Mouse (Mus musculus) left cerebral cortex, adult 2 months (tissue): ENCODE data around the gene Ankrd17. TPM values are rescaled to one million over a fixed set of nuclear protein-coding genes. Genes with fewer than 3 reads are reported as not detected.
"Not testable (repeated sequence)": the region's sequence is repeated elsewhere in the genome, so short reads cannot be mapped to it uniquely, and the experiment has no call there.

Experiments used
- DNase-seq, 2 experiments: peaks; one replicate each; pipeline ENCODE4 v3.0.0; 2021 to 2022; ENCODE audit warnings: low spot score in 2 of 2, mixed read lengths in 1 of 2; ENCODE audit errors: extremely low spot score in 1 of 2
- H3K27ac ChIP-seq: fragments of 200-600 bp; 2 replicates; pipeline ENCODE4 v1.8.1; 2022
- H3K4me3 ChIP-seq: fragments of 200-600 bp; 2 replicates; pipeline ENCODE4 v1.8.1; 2022
- CTCF ChIP-seq: fragments of 200-600 bp; IDR thresholded peaks from 2 replicates; pipeline ENCODE4 v1.8.1; 2022; ENCODE audit warnings: antibody characterized with exemption, mild to moderate bottlenecking, moderate library complexity
- intact Hi-C: fragments of 180-260 bp; cut with DNase I; formaldehyde crosslinking; loops from one replicate; pipeline ENCODE4 v1.15.1; 2025
- total RNA-seq, 2 experiments: library from RNA; stranded (reverse); gene quantifications; 2 replicates each; pipeline ENCODE4 v1.2.3; 2021

The Ankrd17 gene
- total RNA-seq, 2 experiments from 2014 or later = 124 TPM

DNA sequence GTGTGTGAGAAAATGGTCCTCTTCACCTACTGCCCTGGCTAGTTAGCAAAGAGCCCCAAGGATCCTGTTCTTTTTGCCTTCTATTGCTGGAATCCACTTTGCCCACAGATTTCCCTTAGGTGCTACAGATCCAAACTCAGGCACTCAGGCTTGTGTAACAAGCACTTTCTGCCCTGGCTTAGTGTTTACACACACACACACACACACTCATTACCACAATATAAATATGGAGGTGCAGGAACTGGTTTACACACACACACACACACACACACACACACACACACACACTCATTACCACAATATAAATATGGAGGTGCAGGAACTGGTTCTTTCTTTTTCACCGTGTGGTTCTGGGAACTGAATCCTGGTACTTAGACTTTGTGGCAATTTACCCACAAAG is 35.3 kb downstream of the Ankrd17 start:
- intact Hi-C loops = no loop called here
- TF ChIP-seq CTCF = no peak
- H3K4me3 ChIP-seq = no peak overlapping the region
- DNase-seq = no peak
- H3K27ac ChIP-seq = no peak overlapping the region

DNA sequence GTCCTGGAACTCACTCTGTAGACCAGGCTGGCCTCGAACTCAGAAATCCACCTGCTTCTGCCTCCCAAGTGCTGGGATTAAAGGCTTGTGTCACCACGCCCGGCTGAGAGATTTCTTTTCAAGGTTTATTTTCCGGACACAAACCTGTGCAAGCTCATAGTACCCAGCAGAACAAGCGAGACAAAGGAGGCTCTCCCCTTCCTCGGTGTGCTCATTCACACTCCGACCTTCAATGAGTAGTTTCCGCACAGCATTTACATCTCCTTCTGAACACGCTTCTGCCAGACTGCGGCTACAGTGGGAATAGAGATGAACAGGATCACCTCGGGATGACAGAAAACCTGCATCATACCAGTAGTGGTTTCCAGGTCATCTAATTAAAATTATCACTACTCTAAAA is 68.0 kb downstream of the Ankrd17 start:
- TF ChIP-seq CTCF = no peak
- Histone ChIP-seq H3K4me3 (no peak overlapping the region), H3K27ac (no peak overlapping the region)
- no peak for DNase-seq
- intact Hi-C loops = no loop called here

DNA sequence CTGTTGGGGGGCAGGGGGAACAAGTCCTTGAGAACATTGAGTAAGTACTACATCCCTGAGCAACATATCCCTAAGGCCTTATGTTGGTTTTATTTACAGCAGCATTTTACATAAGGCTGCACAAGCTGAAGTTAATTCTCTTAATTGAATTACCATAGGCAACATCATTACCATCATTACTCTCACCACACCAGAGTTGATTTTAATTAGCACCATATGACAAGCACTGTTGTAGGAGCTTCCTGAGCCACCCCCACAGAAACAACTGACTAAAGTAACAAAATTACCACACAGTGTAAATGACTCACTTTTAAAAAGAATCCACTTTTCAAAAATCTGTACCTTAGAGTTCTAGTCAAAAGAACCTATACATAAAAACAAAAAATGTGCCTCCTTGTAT is 76.5 kb downstream of the Ankrd17 start:
- no peak overlapping the region for H3K27ac ChIP-seq
- TF ChIP-seq CTCF = no peak
- DNase-seq = no peak
- intact Hi-C loops = loop anchor here (5.0 kb wide), 1 partner anchor 38 kb away; no protein-coding TSS in a partner anchor
- no peak overlapping the region for H3K4me3 ChIP-seq

DNA sequence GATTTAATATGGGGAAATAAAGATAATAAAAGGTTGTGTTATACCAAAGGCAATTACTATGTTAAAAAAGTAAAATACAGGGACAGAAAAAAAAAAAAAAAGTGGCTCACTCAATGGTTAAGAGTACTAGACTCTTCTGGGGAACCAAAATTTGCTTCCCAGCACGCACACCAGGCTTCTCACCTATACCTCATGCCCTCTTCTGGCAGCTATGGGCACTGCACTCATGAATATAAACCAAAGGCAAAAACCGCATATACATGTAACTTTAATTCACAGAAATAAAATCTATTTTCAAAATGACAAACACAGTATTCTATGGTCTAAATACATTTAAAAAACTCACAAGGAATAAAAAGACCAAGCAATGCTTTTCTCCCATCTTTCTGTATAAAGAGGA is 79.8 kb downstream of the Ankrd17 start:
- TF ChIP-seq CTCF = peak; percentile 56
- intact Hi-C loops = loop anchor here (5.0 kb wide), 1 partner anchor 34 kb away; no protein-coding TSS in a partner anchor
- DNase-seq = no peak
- Histone ChIP-seq H3K4me3 (no peak overlapping the region), H3K27ac (no peak overlapping the region)

DNA sequence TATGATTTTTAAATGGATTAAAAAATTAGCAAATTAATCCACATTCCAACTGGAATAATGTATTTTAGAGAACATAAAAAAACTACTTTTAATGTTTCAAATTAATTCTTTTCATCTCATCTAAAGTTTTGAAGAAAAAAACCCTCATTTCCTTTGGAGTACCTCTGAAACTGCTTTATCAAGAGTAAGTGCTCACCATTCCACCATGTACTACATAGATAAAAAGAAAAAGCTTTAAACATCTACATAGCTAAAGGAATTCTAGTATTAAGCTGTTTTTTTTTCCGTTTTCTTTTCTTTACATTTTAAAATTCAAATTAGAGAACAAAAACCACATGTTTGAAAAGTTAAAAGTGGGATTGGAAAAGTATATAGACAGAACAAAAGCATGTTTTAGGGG is 86.3 kb downstream of the Ankrd17 start:
- no peak overlapping the region for H3K4me3 ChIP-seq
- H3K27ac ChIP-seq = no peak overlapping the region
- TF ChIP-seq CTCF = no peak
- intact Hi-C loops = no loop called here
- no peak for DNase-seq

DNA sequence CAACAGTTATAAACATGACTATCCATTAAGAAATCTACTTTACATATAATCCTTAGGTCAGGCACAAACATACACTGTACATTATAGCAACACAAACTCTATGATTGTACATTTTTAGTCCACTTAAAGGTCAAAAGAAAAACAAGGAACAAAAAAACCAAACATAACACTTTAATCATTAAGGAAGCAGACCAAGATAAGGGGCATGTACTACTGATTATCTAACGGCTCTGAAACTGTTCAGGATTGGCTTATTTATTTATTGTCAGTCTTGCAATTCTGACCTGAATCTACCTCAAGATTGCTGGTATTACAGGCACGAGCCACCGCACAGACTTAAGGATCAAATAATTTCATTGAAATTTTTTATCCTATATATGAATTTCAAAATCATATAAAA is 87.0 kb downstream of the Ankrd17 start:
- DNase-seq = no peak
- no peak for TF ChIP-seq CTCF
- H3K4me3 ChIP-seq = no peak overlapping the region
- intact Hi-C loops = no loop called here
- H3K27ac ChIP-seq = no peak overlapping the region

DNA sequence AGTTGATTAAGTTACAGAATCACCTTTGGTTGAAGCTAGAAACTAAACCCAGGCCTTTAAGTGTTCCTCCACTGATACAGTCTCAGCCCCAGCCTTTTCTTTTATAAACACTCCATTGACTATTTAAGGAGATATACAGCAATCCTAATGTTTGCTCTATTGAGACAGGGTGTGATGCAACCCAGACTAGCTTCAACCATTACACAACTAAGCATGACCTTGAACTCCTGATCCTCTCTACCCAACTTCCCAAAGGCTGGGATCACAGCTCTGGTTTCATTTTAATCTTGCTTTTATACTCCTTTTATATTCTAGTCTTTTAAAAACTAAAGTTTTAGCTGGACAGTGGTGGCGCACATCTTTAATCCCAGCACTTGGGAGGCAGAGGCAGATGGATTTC is 88.9 kb downstream of the Ankrd17 start:
- intact Hi-C loops = no loop called here
- TF ChIP-seq CTCF = no peak
- H3K4me3 ChIP-seq = no peak overlapping the region
- H3K27ac ChIP-seq = no peak overlapping the region
- DNase-seq = no peak

DNA sequence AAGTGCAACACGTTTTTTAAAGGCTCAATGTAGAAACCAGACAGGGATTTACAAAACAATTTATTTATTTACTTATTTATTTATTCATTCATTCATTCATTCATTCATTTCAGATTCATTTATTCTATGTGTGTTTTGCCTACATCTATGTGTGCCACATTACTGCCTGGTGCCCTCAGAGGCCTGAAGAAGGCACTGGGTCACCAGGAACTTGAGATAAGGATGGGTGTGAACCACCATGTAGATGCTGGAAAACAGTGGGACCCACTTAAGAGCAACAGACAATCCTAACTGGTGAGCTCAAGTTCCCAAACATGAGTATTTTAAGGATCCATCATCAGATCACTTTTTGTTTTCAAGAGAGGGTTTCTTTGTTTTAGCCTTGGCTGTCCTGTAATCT is 91.6 kb downstream of the Ankrd17 start:
- no peak for TF ChIP-seq CTCF
- no peak overlapping the region for H3K4me3 ChIP-seq
- no peak overlapping the region for H3K27ac ChIP-seq
- no peak for DNase-seq
- intact Hi-C loops = no loop called here

DNA sequence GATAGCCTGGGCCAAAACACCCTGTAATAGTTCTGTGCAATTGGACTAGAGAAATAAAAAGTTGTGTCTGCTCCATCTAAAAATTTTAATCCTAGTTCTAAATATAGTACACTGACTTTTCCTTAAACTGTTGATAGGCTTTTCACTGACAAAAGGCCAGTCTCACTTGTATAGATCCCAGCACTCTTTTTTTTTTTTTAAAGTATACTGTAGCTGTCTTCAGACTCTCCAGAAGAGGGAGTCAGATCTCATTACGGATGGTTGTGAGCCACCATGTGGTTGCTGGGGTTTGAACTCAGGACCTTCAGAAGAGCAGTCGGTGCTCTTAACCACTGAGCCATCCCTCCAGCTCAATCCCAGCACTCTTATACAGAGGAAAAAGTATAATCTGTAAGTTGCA is 104.1 kb downstream of the Ankrd17 start:
- intact Hi-C loops, DNase-seq, H3K4me3 ChIP-seq, H3K27ac ChIP-seq: not testable (repeated sequence)

DNA sequence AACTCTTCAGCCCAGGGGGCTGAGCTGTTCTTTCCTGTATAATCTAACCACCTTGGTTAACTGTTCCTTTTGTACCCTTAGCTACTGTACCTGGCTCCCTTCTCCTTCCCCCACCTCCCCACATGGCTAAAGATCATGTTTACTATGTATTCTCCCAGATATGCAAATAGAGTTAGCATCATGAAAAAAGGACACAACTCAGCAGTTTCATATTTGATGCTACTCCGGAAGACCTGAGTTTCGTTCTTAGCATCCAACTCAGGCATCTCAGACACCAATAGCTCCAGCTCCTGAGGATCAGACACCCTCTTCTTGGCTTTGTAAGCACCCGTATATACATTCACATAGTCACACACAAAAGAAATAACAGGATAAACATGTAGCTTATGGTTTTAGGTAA is 109.4 kb downstream of the Ankrd17 start:
- DNase-seq = no peak
- Histone ChIP-seq H3K27ac (no peak overlapping the region), H3K4me3 (no peak overlapping the region)
- intact Hi-C loops = no loop called here
- no peak for TF ChIP-seq CTCF

DNA sequence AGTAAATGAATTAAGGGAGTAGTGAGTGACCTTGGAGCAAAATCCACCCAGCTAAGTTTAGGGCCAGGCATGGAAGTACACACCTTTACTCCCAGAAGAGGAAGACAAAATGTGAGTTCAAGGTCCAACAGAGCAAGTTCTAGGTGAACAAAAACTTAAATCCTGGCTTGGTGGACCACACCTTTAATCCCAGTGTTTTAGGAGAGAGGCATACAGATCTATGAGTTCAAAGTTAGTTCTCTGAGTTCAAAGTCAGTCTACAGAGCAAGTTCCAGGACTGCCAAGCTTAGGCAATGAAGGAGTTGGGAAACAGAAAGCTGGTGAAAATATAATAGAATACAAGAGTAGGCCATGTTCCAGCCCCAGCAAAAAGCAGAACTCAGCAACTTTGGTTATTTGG is 118.9 kb downstream of the Ankrd17 start:
- intact Hi-C loops = no loop called here
- TF ChIP-seq CTCF = no peak
- no peak for DNase-seq
- no peak overlapping the region for H3K27ac ChIP-seq
- H3K4me3 ChIP-seq = no peak overlapping the region

DNA sequence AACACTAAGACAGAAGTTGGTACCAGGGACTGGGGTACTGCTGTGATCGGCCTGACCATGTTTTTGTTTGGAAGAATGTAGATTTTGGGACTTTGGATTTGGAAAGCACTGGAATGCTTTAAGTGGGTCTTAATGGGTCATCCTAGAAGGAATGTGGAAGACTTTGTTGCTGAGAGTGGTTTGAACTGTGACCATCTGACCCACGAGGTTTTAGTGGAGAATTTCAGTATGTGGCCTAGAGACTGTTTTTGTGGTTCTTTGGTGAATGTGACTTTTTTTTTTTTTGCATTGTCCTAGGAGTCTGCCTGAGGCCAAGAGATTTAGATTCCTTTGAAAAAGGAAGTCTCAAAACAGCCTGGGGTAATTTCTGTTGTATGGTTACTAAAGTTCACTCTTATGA is 119.4 kb downstream of the Ankrd17 start:
- DNase-seq = no peak
- no peak for TF ChIP-seq CTCF
- H3K4me3 ChIP-seq = no peak overlapping the region
- no peak overlapping the region for H3K27ac ChIP-seq
- intact Hi-C loops = no loop called here

DNA sequence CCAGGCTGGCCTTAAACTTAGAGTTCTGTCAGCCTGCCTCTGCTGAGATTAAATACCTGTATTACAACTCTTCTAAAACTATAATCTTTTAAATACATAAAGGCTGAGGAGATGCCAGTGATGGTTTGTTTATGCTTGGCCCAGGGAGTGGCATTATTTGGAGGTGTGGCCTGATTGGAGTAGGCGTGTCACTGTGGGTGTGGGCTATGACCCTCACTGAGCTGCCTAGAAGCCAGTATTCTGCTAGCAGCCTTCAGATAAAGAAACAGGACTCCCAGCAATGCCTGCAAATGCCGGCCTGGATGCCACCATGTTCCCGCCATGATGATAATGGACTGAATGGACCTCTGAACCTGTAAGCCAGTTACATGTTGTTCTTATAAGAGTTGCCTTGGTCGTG is 119.8 kb downstream of the Ankrd17 start:
- DNase-seq = no peak
- TF ChIP-seq CTCF = no peak
- Histone ChIP-seq H3K27ac (no peak overlapping the region), H3K4me3 (no peak overlapping the region)
- intact Hi-C loops = no loop called here

DNA sequence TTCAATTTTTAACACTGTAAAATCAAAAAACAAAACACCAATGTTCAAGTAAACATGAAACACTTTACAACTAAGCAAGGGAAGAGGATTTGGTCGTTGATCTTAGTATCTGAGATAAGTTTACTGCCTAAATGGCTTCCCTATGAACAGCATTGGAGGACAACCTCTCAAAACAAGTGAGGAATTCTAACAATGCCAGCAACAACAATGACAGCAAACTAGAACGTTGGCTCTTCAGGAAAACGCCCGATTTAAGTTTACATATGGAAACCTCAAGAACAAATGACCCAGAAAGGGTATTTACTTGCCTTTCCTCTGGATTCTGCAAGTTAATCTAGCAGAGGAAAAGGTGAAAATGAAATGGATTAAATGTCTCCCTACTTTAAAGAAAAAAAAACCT is 121.0 kb downstream of the Ankrd17 start:
- H3K4me3 ChIP-seq = no peak overlapping the region
- intact Hi-C loops = no loop called here
- H3K27ac ChIP-seq = no peak overlapping the region
- no peak for DNase-seq
- no peak for TF ChIP-seq CTCF
